ENCODE assay signal across 15 mouse cellular contexts in the genomic region with DNA sequence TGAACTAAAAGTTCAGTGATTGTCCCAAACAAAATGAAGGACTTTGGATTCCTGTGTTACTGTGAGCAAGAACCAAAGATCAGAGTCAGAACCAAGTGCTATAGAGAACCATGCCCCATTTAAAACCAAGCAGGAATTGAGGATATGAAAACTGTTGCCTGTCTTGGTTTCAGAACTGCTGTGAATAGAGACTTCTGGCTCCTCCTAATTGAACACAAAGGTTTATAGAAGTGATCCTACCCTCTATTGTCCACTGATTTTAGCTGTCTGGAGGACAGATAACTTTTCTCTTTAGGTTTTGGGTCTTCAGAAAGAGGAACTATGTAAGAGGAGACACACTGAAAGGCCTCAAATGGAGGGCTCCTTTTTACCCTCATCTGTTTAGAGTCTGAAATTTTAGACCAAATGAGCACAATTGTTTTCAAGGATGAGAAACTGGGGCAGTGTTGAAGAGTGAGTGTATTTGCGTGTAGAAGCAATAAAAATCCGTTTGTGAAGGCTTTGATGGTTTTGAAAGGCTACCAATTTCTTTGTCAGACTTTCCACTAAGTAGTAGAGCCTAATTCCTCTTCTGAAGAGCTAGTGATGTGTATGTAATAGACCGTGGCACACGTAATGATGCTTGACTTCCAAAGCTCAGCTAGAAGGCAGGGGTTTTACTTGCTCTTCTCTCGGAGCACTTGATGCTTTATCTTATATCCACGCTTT.
"Had no signal": no experiment of that assay in that cellular context is flagged by ENCODE, and none has a peak within 500 bp of the region (broad histone marks: within the 10 kb centered on the region; RNA-seq: fewer than 3 reads in every experiment).

No protein-coding gene starts in this region.

- H3K27ac ChIP-seq: limb, embryonic 13.5 days; liver, embryonic 15.5 days; neural tube, embryonic 15.5 days had no signal

- H3K9ac ChIP-seq: limb, embryonic 13.5 days; liver, embryonic 15.5 days; lung, embryonic 14.5 days; neural tube, embryonic 15.5 days had no signal

- H3K4me2 ChIP-seq: limb, embryonic 13.5 days; liver, embryonic 15.5 days; lung, embryonic 14.5 days; neural tube, embryonic 15.5 days had no signal

- DNase-seq: kidney, adult 18-20 months; kidney, postnatal 10 days; kidney, postnatal 4 days; left cerebral cortex, postnatal 4 days; lung, embryonic 14.5 days; lung, postnatal 10 days; lung, postnatal 4 days; midbrain, embryonic 14.5 days; right cerebral cortex, postnatal 4 days; spleen, adult 18-20 months; thymus, postnatal 36 days had no signal

- H3K4me3 ChIP-seq: limb, embryonic 13.5 days; liver, embryonic 15.5 days; myocyte; neural tube, embryonic 15.5 days had no signal

- H3K4me1 ChIP-seq: limb, embryonic 13.5 days; liver, embryonic 15.5 days; neural tube, embryonic 15.5 days had no signal

- H3K9me3 ChIP-seq: limb, embryonic 13.5 days; liver, embryonic 15.5 days; neural tube, embryonic 15.5 days had no signal

- H3K27me3 ChIP-seq: limb, embryonic 13.5 days; liver, embryonic 15.5 days; neural tube, embryonic 15.5 days had no signal

- H3K36me3 ChIP-seq: limb, embryonic 13.5 days; liver, embryonic 15.5 days; neural tube, embryonic 15.5 days had no signal
